Mouse (Mus musculus) brain, embryonic 14.5 days (tissue): ENCODE measurements around the gene Eef1a1.

Source experiments
- CTCF ChIP-seq: fragments of 200-500 bp; IDR thresholded peaks from 2 replicates; pipeline ENCODE4 v1.5.1; 2012; ENCODE audit warnings: inconsistent platforms, mild to moderate bottlenecking, moderate library complexity, borderline replicate concordance; ENCODE audit not compliant: insufficient read depth, insufficient read length; ENCODE audit errors: extremely low read depth
- POLR2A ChIP-seq: fragments of 200-500 bp; IDR thresholded peaks from 2 replicates; pipeline ENCODE4 v1.6.1; 2012; ENCODE audit warnings: mild to moderate bottlenecking, inconsistent platforms, borderline replicate concordance; ENCODE audit not compliant: poor library complexity, insufficient read depth, insufficient read length, severe bottlenecking; ENCODE audit errors: extremely low read depth

GRCm38 (mm10) chr9:78500386-78500785 is 11.4 kb upstream of the Eef1a1 start:
- no peak for TF ChIP-seq CTCF
- no peak for TF ChIP-seq POLR2A
